Mouse (Mus musculus) left cerebral cortex, postnatal 25 days (tissue): ENCODE measurements around the gene Tmem56. TPM values are rescaled to one million over a fixed set of nuclear protein-coding genes. Genes with fewer than 3 reads are reported as not detected.

Experiments used
- DNase-seq, 2 experiments: peaks; one replicate each; pipeline ENCODE4 v3.0.0; 2022; ENCODE audit warnings: low spot score in 2 of 2, mixed read lengths in 1 of 2
- intact Hi-C: fragments of 180-260 bp; cut with DNase I; formaldehyde crosslinking; loops from one replicate; pipeline ENCODE4 v1.15.1; 2025
- total RNA-seq, 2 experiments: library from RNA; stranded (reverse); gene quantifications; 2 replicates each; pipeline ENCODE4 v1.2.3; 2021

Tmem56 gene
- total RNA-seq, 2 experiments from 2014 or later, result 47.1 to 47.3 TPM

DNA sequence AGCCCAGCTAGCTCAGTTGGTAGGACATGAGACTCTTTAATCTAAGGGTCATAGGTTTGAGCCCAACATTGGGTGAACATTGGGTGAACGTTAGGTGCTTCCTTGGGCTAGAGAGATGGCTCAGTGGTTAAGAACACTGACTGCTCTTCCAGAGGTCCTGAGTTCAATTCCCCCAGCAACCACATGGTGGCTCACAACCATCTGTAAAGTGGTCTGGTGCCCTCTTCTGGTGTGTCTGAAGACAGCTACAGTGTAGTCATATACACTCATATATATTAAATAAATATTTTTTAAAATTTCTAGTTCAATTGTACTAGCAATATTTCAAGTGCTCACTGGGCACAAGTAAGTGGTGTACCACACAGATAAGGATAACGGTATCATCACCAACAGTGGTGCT lies 4.3 kb upstream of the Tmem56 start:
- DNase-seq, result no peak
- intact Hi-C loops, result no loop called here

GRCm38 (mm10) chr3:121285219-121285618 lies 2.3 kb upstream of the Tmem56 start:
- no peak for DNase-seq
- intact Hi-C loops, result no loop called here

DNA sequence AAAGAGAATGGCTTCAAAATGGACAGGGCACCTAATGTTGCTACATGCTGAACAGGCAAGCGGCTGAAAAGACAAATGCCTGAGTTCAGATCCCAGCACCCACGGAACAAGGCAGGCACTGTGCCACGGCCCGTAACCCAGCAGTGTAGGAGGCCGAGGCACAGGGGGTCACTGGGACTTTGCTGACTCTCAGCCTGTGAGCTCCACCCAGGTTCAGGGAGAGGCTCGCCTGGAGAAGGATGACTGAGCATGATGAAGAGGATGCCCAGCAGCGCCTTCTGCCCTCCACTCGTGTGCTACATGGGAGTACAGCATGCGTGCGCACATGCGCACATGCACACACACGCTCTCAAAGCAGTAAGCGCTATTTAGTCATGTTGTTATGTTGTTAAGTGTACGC lies 3.2 kb downstream of the Tmem56 start:
- DNase-seq, result no peak

GRCm38 (mm10) chr3:121277557-121277956 lies 5.3 kb downstream of the Tmem56 start:
- intact Hi-C loops, result no loop called here
- no peak for DNase-seq

More for the DNA sequence above, 3.2 kb downstream of the Tmem56 start:
- intact Hi-C loops, result no loop called here

- DNase-seq, result no peak
- intact Hi-C loops, result no loop called here
Observed at GRCm38 (mm10) chr3:121277009-121277408, 5.9 kb downstream of the Tmem56 start.

DNA sequence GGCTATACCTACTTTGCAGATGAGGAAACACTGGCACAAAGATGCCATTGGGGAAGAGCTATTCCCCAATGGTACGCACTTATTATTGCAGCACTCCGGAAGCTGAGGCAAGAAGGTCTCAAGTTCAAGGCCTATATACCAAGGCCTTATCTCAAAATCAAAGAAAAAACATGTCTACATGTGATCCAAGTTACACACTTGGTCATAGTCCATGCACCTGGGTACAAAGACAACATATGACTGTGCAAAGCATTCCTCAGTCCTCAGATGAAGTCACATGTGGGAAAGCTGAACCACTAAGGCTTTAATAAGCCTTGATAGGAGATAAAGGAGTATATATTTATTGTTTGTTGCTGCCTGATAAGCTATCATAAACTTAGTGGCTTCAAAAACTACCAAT lies 8.9 kb downstream of the Tmem56 start:
- DNase-seq, result no peak
- intact Hi-C loops, result no loop called here

GRCm38 (mm10) chr3:121272577-121272976 lies 10.3 kb downstream of the Tmem56 start:
- no peak for DNase-seq
- intact Hi-C loops, result no loop called here

- intact Hi-C loops, result loop anchor here (10.0 kb wide), 1 partner anchor 92 kb away; the partner anchor contains the start of gene Rwdd3
- DNase-seq, result no peak
Observed at GRCm38 (mm10) chr3:121267283-121267682, 15.6 kb downstream of the Tmem56 start.

DNA sequence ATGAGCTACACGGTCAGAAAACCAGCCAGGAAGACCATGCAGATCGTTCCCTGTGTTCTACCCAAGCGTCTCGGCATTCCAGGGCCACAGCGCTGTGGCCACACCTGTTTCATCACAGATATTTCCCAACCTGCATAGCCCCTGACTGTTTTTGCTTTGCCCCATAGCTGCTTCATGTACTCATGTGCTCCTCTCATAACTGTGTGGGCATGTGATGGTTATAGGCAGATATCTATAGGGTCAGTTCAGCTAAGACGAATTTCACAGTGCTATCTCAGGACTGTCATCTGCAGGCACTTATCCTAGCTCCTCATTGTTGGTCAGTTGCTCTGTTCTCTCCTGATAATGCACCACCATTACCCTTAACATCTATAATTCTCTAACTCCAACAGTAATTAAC lies 18.7 kb downstream of the Tmem56 start:
- no peak for DNase-seq
- intact Hi-C loops, result loop anchor here (10.0 kb wide), 1 partner anchor 89 kb away; the partner anchor contains the start of gene Rwdd3

GRCm38 (mm10) chr3:121263205-121263548 lies 19.7 kb downstream of the Tmem56 start:
- peak in 1 of 2 experiments; percentile 47 for DNase-seq
- intact Hi-C loops, result loop anchor here (10.0 kb wide), 1 partner anchor 88 kb away; the partner anchor contains the start of gene Rwdd3

- intact Hi-C loops, result loop anchor here (10.0 kb wide), 1 partner anchor 88 kb away; the partner anchor contains the start of gene Rwdd3
- DNase-seq, result peak; percentile 58 to 59
Observed at GRCm38 (mm10) chr3:121262521-121263204, 20.2 kb downstream of the Tmem56 start.

GRCm38 (mm10) chr3:121261939-121262520 lies 20.9 kb downstream of the Tmem56 start:
- no peak for DNase-seq
- intact Hi-C loops, result loop anchor here (10.0 kb wide), 1 partner anchor 87 kb away; the partner anchor contains the start of gene Rwdd3

DNA sequence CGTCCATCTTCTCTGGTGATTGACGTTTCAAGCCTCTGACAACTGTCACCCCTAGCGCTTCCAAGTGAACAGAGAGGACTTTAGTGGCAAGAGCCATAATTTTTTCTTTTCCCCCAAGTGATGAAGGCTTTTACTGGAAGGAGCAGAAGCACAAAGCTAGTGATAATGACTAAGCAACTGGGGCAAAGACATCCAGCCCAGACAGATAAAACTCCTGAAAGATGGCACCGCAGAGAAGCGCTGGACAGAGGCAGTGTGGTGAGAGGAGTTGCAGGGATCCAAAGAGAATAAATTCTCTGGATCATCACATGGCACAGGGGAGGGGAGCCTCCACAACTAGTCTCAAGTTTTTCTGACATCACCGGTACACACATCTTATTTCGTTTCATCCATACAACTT lies 21.6 kb downstream of the Tmem56 start:
- intact Hi-C loops, result loop anchor here (10.0 kb wide), 1 partner anchor 86 kb away; the partner anchor contains the start of gene Rwdd3
- DNase-seq, result no peak

DNA sequence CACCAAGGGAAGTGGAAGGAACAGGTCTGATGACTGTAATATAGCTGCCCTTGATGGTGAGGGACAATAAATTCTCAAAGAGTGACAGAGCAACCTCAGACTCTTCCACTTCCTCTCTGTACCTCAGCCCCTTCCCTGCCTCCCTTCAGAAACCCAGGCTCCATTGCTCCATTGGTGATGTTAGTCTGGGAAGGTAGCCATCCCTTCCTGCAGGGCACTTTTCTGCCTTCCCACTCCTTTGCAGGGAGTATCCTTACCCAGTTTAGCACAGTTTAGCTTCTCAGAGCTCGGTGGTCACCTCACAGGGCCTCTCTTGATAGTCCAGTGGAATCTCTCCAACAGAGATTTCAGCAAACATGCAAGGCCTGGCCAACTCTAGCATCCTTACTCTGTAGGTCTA lies 22.1 kb downstream of the Tmem56 start:
- intact Hi-C loops, result loop anchor here (10.0 kb wide), 1 partner anchor 86 kb away; the partner anchor contains the start of gene Rwdd3
- DNase-seq, result no peak

DNA sequence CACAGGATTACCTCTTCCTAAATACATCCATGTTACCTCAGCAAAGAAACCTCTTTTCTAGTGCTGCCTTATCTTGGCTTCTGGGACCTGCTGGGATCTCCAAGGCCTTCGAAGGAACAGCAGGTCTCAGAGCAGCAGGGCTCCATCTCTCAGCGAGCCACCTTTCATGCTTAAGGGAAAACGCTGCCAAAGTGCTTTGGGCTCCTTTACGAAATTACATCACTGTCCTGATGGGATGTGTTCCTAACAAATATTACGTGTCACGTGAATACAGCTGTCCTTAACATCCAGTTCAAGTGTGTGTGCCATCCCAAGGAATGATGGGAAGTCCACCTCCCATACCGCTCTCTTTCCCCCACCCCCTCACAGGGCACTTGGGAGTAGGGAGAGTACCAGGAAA lies 22.9 kb downstream of the Tmem56 start:
- intact Hi-C loops, result loop anchor here (10.0 kb wide), 1 partner anchor 85 kb away; the partner anchor contains the start of gene Rwdd3
- DNase-seq, result no peak

- DNase-seq, result peak in 1 of 2 experiments; percentile 67
- intact Hi-C loops, result no loop called here
Observed at GRCm38 (mm10) chr3:121258521-121259478, 24.1 kb downstream of the Tmem56 start.

- peak; percentile 53 to 93 for DNase-seq
- intact Hi-C loops, result no loop called here
Observed at GRCm38 (mm10) chr3:121257418-121257817, 25.5 kb downstream of the Tmem56 start.

GRCm38 (mm10) chr3:121256131-121256530 lies 26.8 kb downstream of the Tmem56 start:
- DNase-seq, result no peak
- intact Hi-C loops, result no loop called here

- intact Hi-C loops, result no loop called here
- DNase-seq, result no peak
Observed at GRCm38 (mm10) chr3:121255501-121255900, 27.4 kb downstream of the Tmem56 start.
